Mouse (Mus musculus): ENCODE results near the gene Pam.

Gene Pam

GRCm38 (mm10) chr1:98095246-98095990 is at the start of gene Pam:
Pam (minus strand) TSS chr1:98095646.
- peak; percentile 95 to 97 for DNase-seq (ENCODE audit: inconsistent age in 2 of 2, low spot score in 1 of 2)

GRCm38 (mm10) chr1:98144845-98145244 is 49.4 kb upstream of the Pam start:
- DNase-seq (ENCODE audit: inconsistent age in 2 of 2, low spot score in 1 of 2) = no peak

GRCm38 (mm10) chr1:98131244-98131643 is 35.8 kb upstream of the Pam start:
- no peak for DNase-seq (ENCODE audit: inconsistent age in 2 of 2, low spot score in 1 of 2)

GRCm38 (mm10) chr1:98129561-98130347 is 34.3 kb upstream of the Pam start:
- DNase-seq (ENCODE audit: inconsistent age in 2 of 2, low spot score in 1 of 2) = no peak

- DNase-seq (ENCODE audit: inconsistent age in 2 of 2, low spot score in 1 of 2) = no peak
Observed at GRCm38 (mm10) chr1:98129111-98129510, 33.7 kb upstream of the Pam start.

- DNase-seq (ENCODE audit: inconsistent age in 2 of 2, low spot score in 1 of 2) = no peak
Observed at GRCm38 (mm10) chr1:98128338-98129096, 33.1 kb upstream of the Pam start.

- DNase-seq (ENCODE audit: inconsistent age in 2 of 2, low spot score in 1 of 2) = no peak
Observed at GRCm38 (mm10) chr1:98126268-98126667, 30.8 kb upstream of the Pam start.

GRCm38 (mm10) chr1:98124727-98125126 is 29.3 kb upstream of the Pam start:
- no peak for DNase-seq (ENCODE audit: inconsistent age in 2 of 2, low spot score in 1 of 2)

GRCm38 (mm10) chr1:98119595-98119994 is 24.1 kb upstream of the Pam start:
- DNase-seq (ENCODE audit: inconsistent age in 2 of 2, low spot score in 1 of 2) = no peak

GRCm38 (mm10) chr1:98107599-98107998 is 12.2 kb upstream of the Pam start:
- DNase-seq (ENCODE audit: inconsistent age in 2 of 2, low spot score in 1 of 2) = no peak

GRCm38 (mm10) chr1:98099441-98099840 is 4.0 kb upstream of the Pam start:
- DNase-seq (ENCODE audit: inconsistent age in 2 of 2, low spot score in 1 of 2) = no peak

- DNase-seq (ENCODE audit: inconsistent age in 2 of 2, low spot score in 1 of 2) = peak in 1 of 2 experiments; percentile 17
Observed at GRCm38 (mm10) chr1:98097957-98098729, 2.7 kb upstream of the Pam start.

- DNase-seq (ENCODE audit: inconsistent age in 2 of 2, low spot score in 1 of 2) = peak in 1 of 2 experiments; percentile 57
Observed at GRCm38 (mm10) chr1:98096396-98096935, 1.0 kb upstream of the Pam start.

GRCm38 (mm10) chr1:98095991-98096330 is 515 bp upstream of the Pam start:
- DNase-seq (ENCODE audit: inconsistent age in 2 of 2, low spot score in 1 of 2) = no peak

GRCm38 (mm10) chr1:98094811-98095245 is 618 bp downstream of the Pam start:
- DNase-seq (ENCODE audit: inconsistent age in 2 of 2, low spot score in 1 of 2) = peak; percentile 75 to 90

GRCm38 (mm10) chr1:98089336-98089975 is 6.0 kb downstream of the Pam start:
- no peak for DNase-seq (ENCODE audit: inconsistent age in 2 of 2, low spot score in 1 of 2)

- no peak for DNase-seq (ENCODE audit: inconsistent age in 2 of 2, low spot score in 1 of 2)
Observed at GRCm38 (mm10) chr1:98086456-98086855, 9.0 kb downstream of the Pam start.

GRCm38 (mm10) chr1:98084596-98085274 is 10.7 kb downstream of the Pam start:
- DNase-seq (ENCODE audit: inconsistent age in 2 of 2, low spot score in 1 of 2) = peak in 1 of 2 experiments; percentile 60

- no peak for DNase-seq (ENCODE audit: inconsistent age in 2 of 2, low spot score in 1 of 2)
Observed at GRCm38 (mm10) chr1:98083508-98083907, 11.9 kb downstream of the Pam start.
